Comparison of ENCODE assay signal across 17 mouse cellular contexts in the genomic region with DNA sequence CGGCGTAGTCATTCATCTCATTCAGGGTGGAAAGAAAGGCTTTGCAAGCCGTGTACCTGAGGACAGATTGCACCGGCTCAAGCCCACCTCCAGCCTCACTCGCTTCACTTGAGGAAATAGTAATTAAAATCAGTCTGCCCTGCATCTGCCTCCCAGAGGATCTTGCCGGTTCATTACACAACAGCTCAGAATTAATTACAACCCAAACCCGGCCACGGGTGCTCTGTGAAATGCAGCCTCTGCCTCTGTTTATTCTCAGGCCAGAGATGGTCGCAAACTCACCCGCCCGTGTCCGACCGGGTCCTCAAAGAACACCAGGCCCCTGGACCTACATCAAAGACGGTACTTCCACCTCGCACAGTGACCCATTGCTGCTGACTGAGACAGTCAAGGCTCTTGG. TPM values are rescaled to one million over a fixed set of nuclear protein-coding genes. Genes with fewer than 3 reads are reported as not detected.
DNase-seq lines count a peak whose midpoint lies in the region; ATAC-seq and TF ChIP-seq lines count a peak whose summit lies in the region.
"Had no signal": no experiment of that assay in that cellular context is flagged by ENCODE, and none has a peak within 500 bp of the region (broad histone marks: within the 10 kb centered on the region; RNA-seq: fewer than 3 reads in every experiment).

No protein-coding gene starts in this region.

- no peak for TF ChIP-seq EP300 in ES-Bruce4 (IDR thresholded peaks at IDR 0.05; ENCODE audit: insufficient read depth, low read depth, low read length)

- TF ChIP-seq POLR2A in ES-Bruce4 (IDR thresholded peaks at IDR 0.05; ENCODE audit: insufficient read depth, low read length) = no peak

- peaks cover 13% of the 10 kb centered on the region for H3K4me1 ChIP-seq in ES-Bruce4 (ENCODE audit: control insufficient read depth, insufficient read depth, low read length)
- peaks cover 11% of the 10 kb centered on the region; the same call in 1 of the 2 replicates for H3K4me1 ChIP-seq in kidney, embryonic 14.5 days (ENCODE audit: control insufficient read depth, insufficient read depth, low read length)
- no peaks in the 10 kb centered on the region for H3K4me1 ChIP-seq in forebrain, embryonic 11.5 days (replicated peaks; ENCODE audit: control insufficient read depth, insufficient read depth, low read length)
- no peaks in the 10 kb centered on the region for H3K4me1 ChIP-seq in forebrain, embryonic 15.5 days

- no peak for TF ChIP-seq CTCF in ES-Bruce4 (IDR thresholded peaks at IDR 0.05; ENCODE audit: low read depth, low read length)

- no peak overlapping the region for H3K4me2 ChIP-seq in kidney, embryonic 14.5 days (replicated peaks; ENCODE audit: low read depth, low read length)
- H3K4me2 ChIP-seq in forebrain, embryonic 11.5 days (ENCODE audit: low read depth, low read length, severe bottlenecking) = no peak overlapping the region
- no peak overlapping the region for H3K4me2 ChIP-seq in forebrain, embryonic 15.5 days (replicated peaks)

- H3K27ac ChIP-seq in ES-Bruce4 (ENCODE audit: insufficient read depth, low read length) = 0 out of 2 replicates have a peak overlapping the region, but pooled peaks have one; percentile 1
- H3K27ac ChIP-seq in kidney, embryonic 14.5 days (ENCODE audit: low read depth, low read length) = no peak overlapping the region
- no peak overlapping the region for H3K27ac ChIP-seq in forebrain, embryonic 11.5 days (ENCODE audit: low read depth, low read length)
- H3K27ac ChIP-seq in forebrain, embryonic 15.5 days (replicated peaks) = no peak overlapping the region
- H3K27ac ChIP-seq: embryonic facial prominence, embryonic 10.5 days; heart, adult 2 months had no signal

- peak; percentile 29 to 30 for DNase-seq in cerebellum, postnatal 25 days
- no peak for DNase-seq in cerebellum, adult 11 months
- DNase-seq in kidney, postnatal 4 days = peak; percentile 37 to 53
- no peak for DNase-seq in forebrain, embryonic 11.5 days (ENCODE audit: low spot score)
- DNase-seq: cerebellum, postnatal 14 days; heart, adult 2 months; layer of hippocampus, postnatal 36 days; liver; liver, postnatal 0 days; right cerebral cortex, postnatal 14 days; thymus, postnatal 14 days had no signal

- WGBS in kidney, embryonic 14.5 days = 38% methylated on average over 15 of the region's 15 CpGs
- 80% methylated on average over 15 of the region's 15 CpGs for WGBS in forebrain, embryonic 11.5 days
- WGBS in forebrain, embryonic 15.5 days = 63% methylated on average over 15 of the region's 15 CpGs

- no peak overlapping the region for H3K4me3 ChIP-seq in ES-Bruce4 (ENCODE audit: low read depth, low read length)
- H3K4me3 ChIP-seq in kidney, embryonic 14.5 days (ENCODE audit: low read length) = no peak overlapping the region
- H3K4me3 ChIP-seq in forebrain, embryonic 11.5 days (ENCODE audit: low read depth, low read length) = no peak overlapping the region
- no peak overlapping the region for H3K4me3 ChIP-seq in forebrain, embryonic 15.5 days
- H3K4me3 ChIP-seq: embryonic facial prominence, embryonic 10.5 days; heart, adult 2 months had no signal

- ATAC-seq in kidney, embryonic 14.5 days (ENCODE audit: low FRiP score, low TSS enrichment) = peak; percentile 85
- ATAC-seq in forebrain, embryonic 11.5 days (replicated peaks; ENCODE audit: low FRiP score) = no peak
- ATAC-seq in forebrain, embryonic 15.5 days (replicated peaks) = no peak
- ATAC-seq: liver, postnatal 0 days; midbrain, embryonic 16.5 days; Patski had no signal

- no peaks in the 10 kb centered on the region for H3K9me3 ChIP-seq in ES-Bruce4 (replicated peaks; ENCODE audit: control insufficient read depth, insufficient read depth, low read length, poor library complexity, severe bottlenecking)
- no peaks in the 10 kb centered on the region for H3K9me3 ChIP-seq in kidney, embryonic 14.5 days (ENCODE audit: control insufficient read depth, low read length)
- no peaks in the 10 kb centered on the region for H3K9me3 ChIP-seq in forebrain, embryonic 11.5 days (ENCODE audit: control insufficient read depth, low read length)
- H3K9me3 ChIP-seq in forebrain, embryonic 15.5 days = no peaks in the 10 kb centered on the region
- H3K9me3 ChIP-seq: embryonic facial prominence, embryonic 10.5 days had no signal

- no peaks in the 10 kb centered on the region for H3K36me3 ChIP-seq in ES-Bruce4 (ENCODE audit: control insufficient read depth, insufficient read depth, low read length, poor library complexity, severe bottlenecking)
- H3K36me3 ChIP-seq in kidney, embryonic 14.5 days (ENCODE audit: control insufficient read depth, insufficient read depth, low read length) = 0 out of 2 replicates have a peak, but pooled peaks cover 4% of the 10 kb centered on the region
- H3K36me3 ChIP-seq in forebrain, embryonic 11.5 days (ENCODE audit: control insufficient read depth, insufficient read depth, low read length) = no peaks in the 10 kb centered on the region; the same call in 1 of the 2 replicates
- no peaks in the 10 kb centered on the region for H3K36me3 ChIP-seq in forebrain, embryonic 15.5 days

- no peaks in the 10 kb centered on the region for H3K27me3 ChIP-seq in ES-Bruce4 (ENCODE audit: control insufficient read depth, insufficient read depth, low read length, poor library complexity, severe bottlenecking)
- H3K27me3 ChIP-seq in kidney, embryonic 14.5 days (ENCODE audit: control insufficient read depth, insufficient read depth, low read length) = no peaks in the 10 kb centered on the region
- no peaks in the 10 kb centered on the region for H3K27me3 ChIP-seq in forebrain, embryonic 11.5 days (ENCODE audit: control insufficient read depth, insufficient read depth, low read length)
- no peaks in the 10 kb centered on the region for H3K27me3 ChIP-seq in forebrain, embryonic 15.5 days
- H3K27me3 ChIP-seq: Patski had no signal

- H3K9ac ChIP-seq in ES-Bruce4 (ENCODE audit: low read depth, poor library complexity, severe bottlenecking) = no peak overlapping the region
- no peak overlapping the region for H3K9ac ChIP-seq in kidney, embryonic 14.5 days (ENCODE audit: low read depth, low read length)
- H3K9ac ChIP-seq in forebrain, embryonic 11.5 days (ENCODE audit: low read length) = no peak overlapping the region
- H3K9ac ChIP-seq in forebrain, embryonic 15.5 days (replicated peaks) = no peak overlapping the region
- H3K9ac ChIP-seq: liver, postnatal 0 days had no signal

RNA-seq across cellular contexts. Expression of gene Fnbp1, which starts 45.7 kb away (rescaled TPM):
- polyA plus RNA-seq in ES-Bruce4 (2011; ENCODE audit: insufficient read depth, insufficient read length, low read depth, missing spikeins) = 77.7 and 84.7 TPM in 2 replicates
- polyA plus RNA-seq in kidney, embryonic 14.5 days (2014; fragmentation: Nextera tagmentation; extraction: Ambion mirVana) = 12.2 and 24.1 TPM in 2 replicates
- polyA plus RNA-seq in forebrain, embryonic 11.5 days (2014; fragmentation: Nextera tagmentation; extraction: Ambion mirVana) = 15.9 and 17.3 TPM in 2 replicates
- polyA plus RNA-seq in forebrain, embryonic 15.5 days (2015; fragmentation: Nextera tagmentation; extraction: Ambion mirVana) = 16.5 and 19.4 TPM in 2 replicates

RNA-seq across cellular contexts. Expression of gene Gpr107, which starts 56.0 kb away (rescaled TPM):
- 71.9 and 72.5 TPM in 2 replicates for polyA plus RNA-seq in ES-Bruce4 (2011; ENCODE audit: insufficient read depth, insufficient read length, low read depth, missing spikeins)
- polyA plus RNA-seq in kidney, embryonic 14.5 days (2014; fragmentation: Nextera tagmentation; extraction: Ambion mirVana) = 26.6 and 27.5 TPM in 2 replicates
- polyA plus RNA-seq in forebrain, embryonic 11.5 days (2014; fragmentation: Nextera tagmentation; extraction: Ambion mirVana) = 30.7 and 32.2 TPM in 2 replicates
- 36.7 and 37.3 TPM in 2 replicates for polyA plus RNA-seq in forebrain, embryonic 15.5 days (2015; fragmentation: Nextera tagmentation; extraction: Ambion mirVana)

Comparison
In these comparisons a context has a peak if more than half of its experiments do, and no peak if none do; other contexts are left out.
1. DNase-seq: peak in cerebellum, postnatal 25 days (2 of 2) and kidney, postnatal 4 days (2 of 2); none in cerebellum, adult 11 months (single experiment) and forebrain, embryonic 11.5 days (single experiment).